Comparison of ENCODE assay signal across 8 mouse cellular contexts in genomic region chr17:24489265-24490030, GRCm38 (mm10). TPM values are rescaled to one million over a fixed set of nuclear protein-coding genes. Genes with fewer than 3 reads are reported as not detected.
A peak's percentile ranks its signal among the peaks of the same experiment; 100 is the strongest.
DNase-seq lines count a peak whose midpoint lies in the region; ATAC-seq lines count a peak whose summit lies in the region.

No protein-coding gene starts in this region.

- no peaks in the 10 kb centered on the region for H3K9me3 ChIP-seq in kidney, embryonic 14.5 days (ENCODE audit: control insufficient read depth, low read length)
- H3K9me3 ChIP-seq in forebrain, embryonic 16.5 days (ENCODE audit: control insufficient read depth, low read length), result no peaks in the 10 kb centered on the region
- H3K9me3 ChIP-seq in midbrain, embryonic 11.5 days (ENCODE audit: control insufficient read depth, low read length), result no peaks in the 10 kb centered on the region

- H3K27ac ChIP-seq in kidney, embryonic 14.5 days (ENCODE audit: low read depth, low read length), result no peak overlapping the region
- no peak overlapping the region for H3K27ac ChIP-seq in brown adipose tissue, adult 24 weeks (replicated peaks; ENCODE audit: low read depth, low read length)
- peak overlapping the region; percentile 91 for H3K27ac ChIP-seq in forebrain, embryonic 16.5 days (ENCODE audit: low read length)
- peak overlapping the region; percentile 80 for H3K27ac ChIP-seq in midbrain, embryonic 11.5 days (ENCODE audit: low read depth, low read length)

- no peaks in the 10 kb centered on the region for H3K36me3 ChIP-seq in kidney, embryonic 14.5 days (ENCODE audit: control insufficient read depth, insufficient read depth, low read length)
- H3K36me3 ChIP-seq in forebrain, embryonic 16.5 days (ENCODE audit: control insufficient read depth, insufficient read depth), result no peaks in the 10 kb centered on the region
- H3K36me3 ChIP-seq in midbrain, embryonic 11.5 days (ENCODE audit: control insufficient read depth, insufficient read depth, low read length), result no peaks in the 10 kb centered on the region

- peak overlapping the region; percentile 95 for H3K4me2 ChIP-seq in kidney, embryonic 14.5 days (replicated peaks; ENCODE audit: low read depth, low read length)
- peak overlapping the region; percentile 83 for H3K4me2 ChIP-seq in forebrain, embryonic 16.5 days (ENCODE audit: low read length)
- H3K4me2 ChIP-seq in midbrain, embryonic 11.5 days, result peak overlapping the region; percentile 87

- H3K4me1 ChIP-seq in kidney, embryonic 14.5 days (ENCODE audit: control insufficient read depth, insufficient read depth, low read length), result peaks cover 6% of the 10 kb centered on the region; the same call in 1 of the 2 replicates
- H3K4me1 ChIP-seq in brown adipose tissue, adult 24 weeks (ENCODE audit: control insufficient read depth, insufficient read depth, insufficient read length, low read length), result no peaks in the 10 kb centered on the region
- H3K4me1 ChIP-seq in forebrain, embryonic 16.5 days (replicated peaks; ENCODE audit: control insufficient read depth, insufficient read depth, low read length), result peaks cover 28% of the 10 kb centered on the region
- H3K4me1 ChIP-seq in midbrain, embryonic 11.5 days (ENCODE audit: control insufficient read depth, insufficient read depth, low read length), result peaks cover 18% of the 10 kb centered on the region

- DNase-seq in kidney, postnatal 10 days, result no peak
- no peak for DNase-seq in midbrain, embryonic 11.5 days (ENCODE audit: low spot score, missing footprints)
- no peak for DNase-seq in thymus, postnatal 4 days
- no peak for DNase-seq in thymus, postnatal 14 days

- H3K4me3 ChIP-seq in kidney, embryonic 14.5 days (ENCODE audit: low read length), result peak overlapping the region; percentile 57
- H3K4me3 ChIP-seq in brown adipose tissue, adult 24 weeks (ENCODE audit: insufficient read depth, low read depth, low read length), result peak overlapping the region; percentile 66
- H3K4me3 ChIP-seq in forebrain, embryonic 16.5 days (replicated peaks; ENCODE audit: low read length), result peak overlapping the region; percentile 94
- peak overlapping the region; percentile 71 for H3K4me3 ChIP-seq in midbrain, embryonic 11.5 days (ENCODE audit: low read depth, low read length)

- 16% methylated on average over 19 of the region's 19 CpGs for WGBS in kidney, embryonic 14.5 days
- 21% methylated on average over 19 of the region's 19 CpGs for whole genome bisulfite sequencing in forebrain, embryonic 16.5 days
- 18% methylated on average over 19 of the region's 19 CpGs for WGBS in midbrain, embryonic 11.5 days

- peak overlapping the region; percentile 73 for H3K9ac ChIP-seq in kidney, embryonic 14.5 days (ENCODE audit: low read depth, low read length)
- peak overlapping the region; percentile 97 for H3K9ac ChIP-seq in forebrain, embryonic 16.5 days (replicated peaks; ENCODE audit: low read depth, low read length)
- peak overlapping the region; percentile 90 for H3K9ac ChIP-seq in midbrain, embryonic 11.5 days (ENCODE audit: low read length)

- ATAC-seq in kidney, embryonic 14.5 days (ENCODE audit: low FRiP score, low TSS enrichment), result peak; percentile 39; the same call in 1 of the 2 replicates
- peak; percentile 10; the same call in 1 of the 2 replicates for ATAC-seq in forebrain, embryonic 16.5 days
- ATAC-seq in midbrain, embryonic 11.5 days (ENCODE audit: low FRiP score), result peak; percentile 52
- no peak for ATAC-seq in activated CD4-positive, CD25-positive, alpha-beta regulatory T cell, adult 4 months

- H3K27me3 ChIP-seq in kidney, embryonic 14.5 days (ENCODE audit: control insufficient read depth, insufficient read depth, low read length), result peaks cover 9% of the 10 kb centered on the region
- H3K27me3 ChIP-seq in forebrain, embryonic 16.5 days (replicated peaks; ENCODE audit: control insufficient read depth, insufficient read depth, low read length), result no peaks in the 10 kb centered on the region
- peaks cover 3% of the 10 kb centered on the region; the same call in 1 of the 2 replicates for H3K27me3 ChIP-seq in midbrain, embryonic 11.5 days (ENCODE audit: control insufficient read depth, insufficient read depth, low read length)

RNA-seq across cellular contexts. Expression of gene Caskin1, which starts 1.0 kb away (rescaled TPM):
- polyA plus RNA-seq in kidney, embryonic 14.5 days (2014; fragmentation: Nextera tagmentation; extraction: Ambion mirVana), result 1.6 and 1.8 TPM in 2 replicates
- not detected in 2 replicates for polyA plus RNA-seq in brown adipose tissue, adult 24 weeks (2012; ENCODE audit: insufficient read depth, insufficient read length, missing spikeins)
- 18.8 and 30.4 TPM in 2 replicates for polyA plus RNA-seq in forebrain, embryonic 16.5 days (2015; fragmentation: Nextera tagmentation; extraction: Ambion mirVana)
- polyA plus RNA-seq in midbrain, embryonic 11.5 days (2014; fragmentation: Nextera tagmentation; extraction: Ambion mirVana), result 5.5 and 6.2 TPM in 2 replicates
- polyA plus RNA-seq in activated CD4-positive, CD25-positive, alpha-beta regulatory T cell, adult 4 months (2017; shearing (Covaris generic)), result under 1 TPM; 0.10 to 0.17 TPM

RNA-seq across cellular contexts. Expression of gene Mlst8, which starts 10.6 kb away (rescaled TPM):
- 36.4 and 36.9 TPM in 2 replicates for polyA plus RNA-seq in kidney, embryonic 14.5 days (2014; fragmentation: Nextera tagmentation; extraction: Ambion mirVana)
- 6.6 and 9.8 TPM in 2 replicates for polyA plus RNA-seq in brown adipose tissue, adult 24 weeks (2012; ENCODE audit: insufficient read depth, insufficient read length, missing spikeins)
- polyA plus RNA-seq in forebrain, embryonic 16.5 days (2015; fragmentation: Nextera tagmentation; extraction: Ambion mirVana), result 38.9 and 42.4 TPM in 2 replicates
- polyA plus RNA-seq in midbrain, embryonic 11.5 days (2014; fragmentation: Nextera tagmentation; extraction: Ambion mirVana), result 28.9 and 30.3 TPM in 2 replicates
- 10 to 100 TPM; 12.6 to 15.3 TPM for polyA plus RNA-seq in activated CD4-positive, CD25-positive, alpha-beta regulatory T cell, adult 4 months (2017; shearing (Covaris generic))

RNA-seq across cellular contexts. Expression of gene Bricd5, which starts 15.8 kb away (rescaled TPM):
- polyA plus RNA-seq in kidney, embryonic 14.5 days (2014; fragmentation: Nextera tagmentation; extraction: Ambion mirVana), result 0.71 and 1.6 TPM in 2 replicates
- polyA plus RNA-seq in brown adipose tissue, adult 24 weeks (2012; ENCODE audit: insufficient read depth, insufficient read length, missing spikeins), result not detected in 2 replicates
- polyA plus RNA-seq in forebrain, embryonic 16.5 days (2015; fragmentation: Nextera tagmentation; extraction: Ambion mirVana), result 0.39 and 0.92 TPM in 2 replicates
- 0.32 TPM in 1 of 2 replicates, not detected in the other for polyA plus RNA-seq in midbrain, embryonic 11.5 days (2014; fragmentation: Nextera tagmentation; extraction: Ambion mirVana)
- polyA plus RNA-seq in activated CD4-positive, CD25-positive, alpha-beta regulatory T cell, adult 4 months (2017; shearing (Covaris generic)), result not detected

RNA-seq across cellular contexts. Expression of gene Pgp, which starts 19.3 kb away (rescaled TPM):
- 54.1 and 65.0 TPM in 2 replicates for polyA plus RNA-seq in kidney, embryonic 14.5 days (2014; fragmentation: Nextera tagmentation; extraction: Ambion mirVana)
- 40.0 and 47.3 TPM in 2 replicates for polyA plus RNA-seq in brown adipose tissue, adult 24 weeks (2012; ENCODE audit: insufficient read depth, insufficient read length, missing spikeins)
- 50.5 and 54.0 TPM in 2 replicates for polyA plus RNA-seq in forebrain, embryonic 16.5 days (2015; fragmentation: Nextera tagmentation; extraction: Ambion mirVana)
- 60.6 and 67.6 TPM in 2 replicates for polyA plus RNA-seq in midbrain, embryonic 11.5 days (2014; fragmentation: Nextera tagmentation; extraction: Ambion mirVana)
- 1 to 10 TPM; 3.3 to 6.2 TPM for polyA plus RNA-seq in activated CD4-positive, CD25-positive, alpha-beta regulatory T cell, adult 4 months (2017; shearing (Covaris generic))

RNA-seq across cellular contexts. Expression of gene E4f1, which starts 19.3 kb away (rescaled TPM):
- 21.6 and 23.2 TPM in 2 replicates for polyA plus RNA-seq in kidney, embryonic 14.5 days (2014; fragmentation: Nextera tagmentation; extraction: Ambion mirVana)
- polyA plus RNA-seq in brown adipose tissue, adult 24 weeks (2012; ENCODE audit: insufficient read depth, insufficient read length, missing spikeins), result 6.9 and 7.0 TPM in 2 replicates
- 37.9 and 54.0 TPM in 2 replicates for polyA plus RNA-seq in forebrain, embryonic 16.5 days (2015; fragmentation: Nextera tagmentation; extraction: Ambion mirVana)
- 10.2 and 14.7 TPM in 2 replicates for polyA plus RNA-seq in midbrain, embryonic 11.5 days (2014; fragmentation: Nextera tagmentation; extraction: Ambion mirVana)
- polyA plus RNA-seq in activated CD4-positive, CD25-positive, alpha-beta regulatory T cell, adult 4 months (2017; shearing (Covaris generic)), result 10 to 100 TPM; 22.6 to 37.5 TPM

Comparison
In these comparisons a context has a peak if more than half of its experiments do, and no peak if none do; other contexts are left out.
1. H3K27ac ChIP-seq: peak in forebrain, embryonic 16.5 days (single experiment) and midbrain, embryonic 11.5 days (single experiment); none in kidney, embryonic 14.5 days (single experiment) and brown adipose tissue, adult 24 weeks (single experiment).
2. Peak in every context shown above with its lines, with median percentiles within 50 percentile points of each other: H3K4me2 ChIP-seq, H3K4me3 ChIP-seq and H3K9ac ChIP-seq.